Mouse (Mus musculus) spleen, adult 2 months (tissue): ENCODE data around the gene Lancl2.

ENCODE experiments used
- CTCF ChIP-seq: fragments of 200-500 bp; IDR thresholded peaks from 2 replicates; pipeline ENCODE4 v1.5.1; 2011; ENCODE audit warnings: mild to moderate bottlenecking, inconsistent platforms; ENCODE audit not compliant: insufficient read depth, insufficient read length, insufficient replicate concordance; ENCODE audit errors: extremely low read depth
- POLR2A ChIP-seq: fragments of 200-500 bp; IDR thresholded peaks from 2 replicates; pipeline ENCODE4 v1.6.1; 2011; ENCODE audit warnings: low read depth, low read length, inconsistent platforms

- TF ChIP-seq CTCF = no peak
- TF ChIP-seq POLR2A = no peak
Observed at GRCm38 (mm10) chr6:57661295-57661694, 41.0 kb upstream of the Lancl2 start.
